Mouse (Mus musculus): ENCODE measurements around the gene Traf3ip1. TPM values are rescaled to one million over a fixed set of nuclear protein-coding genes. Genes with fewer than 3 reads are reported as not detected.

Gene Traf3ip1
- 19.0 TPM for polyA plus RNA-seq (2021)

DNA sequence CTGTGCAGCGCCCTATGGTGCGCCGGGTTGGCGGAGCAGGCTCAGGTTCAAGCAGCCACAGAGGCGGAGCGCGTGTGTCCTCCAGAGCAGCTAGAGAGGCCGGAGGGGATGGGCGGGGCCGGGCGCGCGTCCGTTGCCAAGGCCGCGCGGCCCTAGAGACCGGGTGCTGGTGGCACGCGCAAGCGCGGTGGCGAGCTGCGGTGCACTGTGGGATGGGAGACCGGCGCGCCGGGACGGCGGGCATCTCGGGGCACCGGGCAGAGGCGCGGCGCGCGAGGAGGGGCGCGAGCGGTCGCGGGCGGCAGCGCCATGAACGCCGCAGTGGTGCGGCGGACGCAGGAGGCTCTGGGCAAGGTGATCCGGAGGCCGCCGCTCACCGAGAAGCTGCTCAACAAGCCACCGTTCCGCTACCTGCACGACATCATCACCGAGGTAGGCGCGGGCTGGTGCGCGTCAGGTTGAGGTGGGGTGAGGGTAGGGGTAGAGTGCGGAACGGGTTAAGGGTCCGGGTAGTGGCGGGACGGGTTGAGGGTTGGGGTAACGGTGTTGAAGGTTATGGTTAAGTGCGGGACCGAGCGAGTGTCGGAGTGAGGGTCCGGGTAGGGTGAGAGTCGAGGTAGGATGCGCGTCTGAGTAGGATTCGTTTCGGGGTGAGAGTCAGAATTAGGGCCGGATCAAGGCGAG, at the start of gene Traf3ip1:
TSS of gene Traf3ip1 (plus strand) at position 191 of the 684 bp plus-strand sequence.
- in situ Hi-C loops (cut with MboI; ENCODE audit: low pct_unique_long_range_greater_than_20kb) = no loop called here
- no peak for TF ChIP-seq CTCF (IDR thresholded peaks at IDR 0.05)
- CTCF ChIA-PET = interaction anchor here (2.0 kb wide), 1 partner anchor 11 kb away, joined by 6 read pairs; no protein-coding TSS in a partner anchor
- DNase-seq (ENCODE audit: low read depth, low spot score) (no peak), ATAC-seq (peak; percentile 77)
- POLR2A ChIA-PET = no interaction called here
- H3K27me3 ChIP-seq = no peaks in the 10 kb centered on the region

DNA sequence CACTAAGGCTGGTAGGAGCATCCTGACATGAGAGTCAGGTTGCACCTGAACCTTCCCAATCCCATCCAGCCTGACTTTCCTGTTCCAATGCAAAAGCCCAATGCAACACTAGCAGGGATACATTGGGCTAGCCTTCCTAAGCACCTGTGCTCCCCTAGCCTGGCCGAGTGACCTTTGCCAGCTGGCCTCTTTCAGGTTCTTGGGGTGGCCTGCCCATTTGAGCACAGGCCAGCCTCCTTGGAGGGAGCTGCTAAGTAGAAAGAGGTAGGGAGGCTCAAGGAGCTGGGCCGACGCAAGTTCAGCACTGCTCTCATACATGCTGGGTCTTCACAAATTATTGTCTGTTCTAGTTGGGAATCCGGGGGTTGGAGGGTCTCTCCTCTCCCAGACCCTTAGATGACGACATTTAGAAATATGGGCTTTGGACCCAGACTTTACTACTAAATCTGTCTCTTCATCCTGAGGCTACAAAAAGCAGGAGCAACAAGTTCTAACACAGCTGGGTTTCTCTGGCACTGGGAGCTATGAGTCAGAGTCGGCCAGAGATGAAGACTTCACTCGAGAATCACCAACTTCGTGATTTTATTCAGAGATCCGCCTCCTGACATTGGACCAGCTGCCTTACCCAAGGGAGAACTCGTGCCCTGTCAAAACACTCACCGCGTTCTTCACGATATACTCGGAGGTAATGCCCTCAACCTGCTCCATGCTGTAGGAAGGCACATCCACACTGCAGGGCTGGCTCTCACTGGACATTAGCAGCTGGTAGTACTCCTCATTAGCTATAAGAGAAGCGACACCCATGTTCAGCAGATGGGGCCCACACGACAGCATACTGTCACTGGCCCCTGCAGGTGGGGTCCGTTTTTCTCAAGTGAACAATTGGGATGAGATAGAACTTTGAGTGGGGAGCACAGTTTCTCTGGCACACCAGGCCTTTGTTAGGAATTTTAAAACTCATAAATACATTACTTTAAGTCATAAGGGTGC, 49.3 kb upstream of the Traf3ip1 start:
- in situ Hi-C loops (cut with MboI; ENCODE audit: low pct_unique_long_range_greater_than_20kb) = no loop called here
- CTCF ChIA-PET = interaction anchor here (0.9 to 6.8 kb wide), 4 partner anchors 12 to 98 kb away, joined by 3 to 31 read pairs (median 7); no protein-coding TSS in a partner anchor
- POLR2A ChIA-PET = no interaction called here
- DNase-seq (ENCODE audit: low read depth, low spot score) (no peak), ATAC-seq (no peak)
- no peak for TF ChIP-seq CTCF (IDR thresholded peaks at IDR 0.05)
- H3K27me3 ChIP-seq = no peaks in the 10 kb centered on the region

DNA sequence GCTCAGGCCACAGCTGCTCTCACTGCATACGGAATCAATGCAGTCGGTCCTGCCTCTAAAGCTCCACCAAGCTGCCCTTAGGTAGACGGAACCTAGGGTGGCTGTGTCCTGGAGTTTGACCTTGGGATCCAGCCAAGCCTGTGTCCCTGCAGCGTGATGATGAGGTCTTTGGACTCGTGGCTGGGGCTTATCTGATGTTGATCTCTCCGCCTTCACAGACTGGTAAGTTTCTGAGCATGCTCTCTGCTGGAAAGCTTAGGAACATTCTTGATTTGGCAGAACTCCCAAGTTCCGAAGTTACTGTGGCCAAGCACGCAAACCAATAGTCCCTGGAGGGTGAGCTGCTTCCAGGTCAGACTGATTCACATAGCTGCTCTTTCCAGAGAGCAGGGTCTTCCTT, 48.4 kb upstream of the Traf3ip1 start:
- peak; percentile 41 for ATAC-seq
- DNase-seq (ENCODE audit: low read depth, low spot score) = peak; percentile 92
- POLR2A ChIA-PET = no interaction called here

DNA sequence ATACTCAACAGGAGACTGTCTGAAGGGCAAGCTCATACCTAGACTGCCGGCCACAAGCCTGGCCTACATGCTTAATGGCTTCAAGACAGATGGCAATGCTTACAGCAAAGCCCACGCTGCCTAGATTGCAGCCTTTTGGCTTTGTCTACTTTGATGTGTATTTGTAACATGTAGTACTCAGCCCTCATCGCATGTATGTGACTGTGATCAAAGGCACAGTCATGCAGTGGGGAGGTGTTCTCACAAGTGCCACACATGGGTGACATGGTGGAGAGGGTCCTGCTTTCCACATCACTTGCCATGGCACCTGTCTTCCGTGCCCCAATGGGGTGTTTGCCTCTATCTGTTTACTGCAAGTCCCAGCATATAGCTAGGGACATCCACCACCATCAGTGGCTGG, 47.9 kb upstream of the Traf3ip1 start:
- peak; percentile 17 for ATAC-seq
- DNase-seq (ENCODE audit: low read depth, low spot score) = no peak
- H3K27me3 ChIP-seq = no peaks in the 10 kb centered on the region
- ChIA-PET CTCF (interaction anchor here (0.7 to 6.8 kb wide), 5 partner anchors 10 to 37 kb away, joined by 3 to 31 read pairs (median 5); no protein-coding TSS in a partner anchor), POLR2A (no interaction called here)
- in situ Hi-C loops (cut with MboI; ENCODE audit: low pct_unique_long_range_greater_than_20kb) = no loop called here
- TF ChIP-seq CTCF (IDR thresholded peaks at IDR 0.05) = no peak

More for the DNA sequence above, 48.4 kb upstream of the Traf3ip1 start:
- TF ChIP-seq CTCF (IDR thresholded peaks at IDR 0.05) = no peak
- in situ Hi-C loops (cut with MboI; ENCODE audit: low pct_unique_long_range_greater_than_20kb) = no loop called here
- CTCF ChIA-PET = interaction anchor here (1.7 to 6.8 kb wide), 3 partner anchors 11 to 37 kb away, joined by 3 to 31 read pairs (median 11); no protein-coding TSS in a partner anchor
- H3K27me3 ChIP-seq = no peaks in the 10 kb centered on the region

DNA sequence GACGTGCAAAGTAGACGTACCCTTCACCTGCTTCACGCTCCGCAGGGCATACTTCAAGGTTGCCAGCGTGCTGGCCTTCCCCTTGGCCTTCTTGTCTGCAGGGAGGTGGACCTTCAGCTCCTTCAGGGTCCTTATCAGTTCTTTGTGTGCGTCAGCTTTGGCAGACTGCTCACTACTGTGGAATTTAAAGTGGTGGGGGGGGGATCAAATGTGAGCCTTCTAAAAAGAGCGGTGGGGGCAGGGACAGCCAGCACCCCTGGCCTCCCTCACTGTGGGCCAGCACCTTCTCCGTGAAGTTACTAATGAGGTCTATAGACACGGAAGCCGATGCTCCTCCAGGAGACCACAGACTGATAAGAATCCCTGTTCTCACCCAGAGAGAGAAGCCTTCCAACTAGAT, 45.8 kb upstream of the Traf3ip1 start:
- CTCF ChIA-PET = no interaction called here
- POLR2A ChIA-PET = no interaction called here
- in situ Hi-C loops (cut with MboI; ENCODE audit: low pct_unique_long_range_greater_than_20kb) = no loop called here

DNA sequence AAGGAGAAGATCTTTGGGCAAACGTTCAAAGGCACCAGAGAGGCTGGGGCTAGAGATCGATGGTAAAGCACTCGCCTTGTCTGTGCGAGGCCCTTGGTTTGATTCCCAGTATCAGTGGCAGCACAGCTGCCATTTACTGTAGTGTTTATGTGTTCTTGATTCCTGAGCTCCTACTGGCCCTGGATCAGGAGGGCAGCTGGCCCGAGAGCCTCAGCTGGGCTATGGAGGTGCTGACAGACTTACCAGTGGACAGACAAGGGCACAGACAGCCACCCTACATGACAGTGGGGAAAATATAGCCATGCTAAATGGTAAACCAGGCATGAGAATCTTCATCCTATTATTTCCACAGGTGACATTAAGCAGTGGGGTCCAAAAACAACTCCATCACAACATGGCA, 43.6 kb upstream of the Traf3ip1 start:
- DNase-seq (ENCODE audit: low read depth, low spot score) (no peak), ATAC-seq (no peak)
- POLR2A ChIA-PET = no interaction called here
- CTCF ChIA-PET = interaction anchor here (1.1 kb wide), 1 partner anchor 10 kb away, joined by 4 read pairs; no protein-coding TSS in a partner anchor
- no peaks in the 10 kb centered on the region for H3K27me3 ChIP-seq
- in situ Hi-C loops (cut with MboI; ENCODE audit: low pct_unique_long_range_greater_than_20kb) = no loop called here
- TF ChIP-seq CTCF (IDR thresholded peaks at IDR 0.05) = no peak

More for the DNA sequence above, 45.8 kb upstream of the Traf3ip1 start:
- no peak for DNase-seq (ENCODE audit: low read depth, low spot score)
- ATAC-seq = no peak
- no peaks in the 10 kb centered on the region for H3K27me3 ChIP-seq
- no peak for TF ChIP-seq CTCF (IDR thresholded peaks at IDR 0.05)

DNA sequence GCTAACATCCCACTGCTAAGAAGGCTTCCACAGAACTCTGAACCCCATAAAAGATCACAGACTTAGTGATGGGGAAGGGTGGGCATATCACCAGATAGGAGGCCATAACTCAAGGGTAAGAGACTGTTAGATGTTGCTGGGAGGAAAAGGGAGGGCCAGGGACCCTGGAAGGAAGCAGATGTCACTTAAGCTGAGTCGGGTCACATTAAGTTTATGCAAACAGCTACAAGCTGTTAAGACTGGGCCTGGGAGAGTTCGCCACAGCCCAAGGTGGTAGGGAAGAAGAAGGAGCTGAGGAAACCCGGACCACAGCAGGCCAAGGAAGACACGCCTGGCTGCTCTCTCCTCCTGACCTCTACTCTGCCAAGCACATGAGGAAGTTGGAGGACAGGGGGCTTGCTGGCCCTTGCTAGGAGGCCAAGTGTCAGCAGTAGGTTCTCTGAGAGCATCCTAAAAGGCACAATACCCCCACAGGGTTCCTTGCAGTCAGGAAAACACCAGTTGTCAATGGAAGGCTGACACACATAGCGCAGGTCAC, 42.8 kb upstream of the Traf3ip1 start:
- CTCF ChIA-PET = interaction anchor here (1.1 kb wide), 1 partner anchor 9 kb away, joined by 4 read pairs; no protein-coding TSS in a partner anchor
- TF ChIP-seq CTCF (IDR thresholded peaks at IDR 0.05) = no peak
- POLR2A ChIA-PET = no interaction called here
- in situ Hi-C loops (cut with MboI; ENCODE audit: low pct_unique_long_range_greater_than_20kb) = no loop called here
- no peak for DNase-seq (ENCODE audit: low read depth, low spot score)
- no peak for ATAC-seq
- no peaks in the 10 kb centered on the region for H3K27me3 ChIP-seq

DNA sequence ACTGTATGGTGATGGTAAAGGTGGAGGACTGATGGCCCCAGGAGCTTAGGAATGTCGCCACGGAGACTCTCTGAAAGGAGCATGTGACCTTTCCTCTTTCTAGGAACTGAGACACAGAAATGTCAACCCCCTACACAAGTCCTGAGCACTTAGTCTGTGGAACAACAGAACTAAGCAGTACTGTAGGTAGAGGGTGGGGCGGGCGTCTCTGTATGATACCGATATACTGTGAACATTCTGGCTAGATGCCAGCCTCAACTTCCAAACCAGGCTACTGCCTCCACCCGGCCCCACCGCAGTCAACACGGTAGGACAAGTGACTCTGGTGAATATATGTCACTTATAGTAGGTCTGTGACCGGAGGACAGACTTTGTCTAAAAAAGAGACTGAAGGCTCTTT, 40.5 kb upstream of the Traf3ip1 start:
- CTCF ChIA-PET = no interaction called here
- DNase-seq (ENCODE audit: low read depth, low spot score) = no peak
- in situ Hi-C loops (cut with MboI; ENCODE audit: low pct_unique_long_range_greater_than_20kb) = no loop called here
- H3K27me3 ChIP-seq = no peaks in the 10 kb centered on the region
- POLR2A ChIA-PET = interaction anchor here (0.7 kb wide), 1 partner anchor 10 kb away, joined by 3 read pairs; no protein-coding TSS in a partner anchor
- no peak for ATAC-seq
- no peak for TF ChIP-seq CTCF (IDR thresholded peaks at IDR 0.05)

DNA sequence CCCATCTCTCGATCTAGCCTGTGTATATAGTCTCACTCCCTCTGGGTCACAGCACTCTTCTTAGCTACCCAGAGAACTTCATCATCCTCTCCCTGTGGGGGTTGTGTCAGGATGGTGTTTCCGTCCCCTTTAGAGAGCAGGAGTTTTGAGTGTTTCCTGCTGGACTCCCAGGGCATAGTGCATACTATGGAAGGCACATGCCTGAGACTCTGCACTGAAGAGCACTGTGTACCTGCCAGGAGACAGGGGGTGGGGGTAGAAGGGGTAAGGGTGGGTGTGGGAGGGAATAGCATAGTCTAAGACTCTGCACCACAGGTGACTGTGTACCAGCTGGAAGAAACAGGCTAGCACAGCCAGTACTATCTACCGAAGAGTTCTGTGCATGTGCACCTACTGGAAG, 40.1 kb upstream of the Traf3ip1 start:
- H3K27me3 ChIP-seq = no peaks in the 10 kb centered on the region
- ChIA-PET CTCF (no interaction called here), POLR2A (no interaction called here)
- TF ChIP-seq CTCF (IDR thresholded peaks at IDR 0.05) = no peak
- no peak for DNase-seq (ENCODE audit: low read depth, low spot score)
- ATAC-seq = no peak
- in situ Hi-C loops (cut with MboI; ENCODE audit: low pct_unique_long_range_greater_than_20kb) = no loop called here

DNA sequence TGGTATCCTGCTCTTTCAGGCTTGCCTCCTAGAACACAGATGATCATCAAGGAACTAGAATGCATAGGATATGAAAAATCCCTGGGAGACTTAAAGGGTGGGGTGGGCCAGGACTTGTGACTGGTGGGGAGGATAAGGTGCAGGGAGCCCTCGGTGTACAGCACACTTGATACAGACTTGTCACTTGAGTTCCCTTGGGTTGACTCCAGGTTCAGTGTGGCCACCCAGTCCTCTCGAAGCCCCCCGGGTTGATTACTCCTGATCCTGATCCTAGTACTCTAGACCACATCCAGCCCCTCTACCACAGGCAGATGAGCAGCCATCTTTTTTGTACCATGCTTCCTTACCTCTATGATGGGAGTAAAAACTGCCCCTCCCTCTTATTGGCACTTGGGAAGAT, 39.5 kb upstream of the Traf3ip1 start:
- DNase-seq (ENCODE audit: low read depth, low spot score) (no peak), ATAC-seq (no peak)
- TF ChIP-seq CTCF (IDR thresholded peaks at IDR 0.05) = no peak
- ChIA-PET CTCF (interaction anchor here (4.4 kb wide), 1 partner anchor 11 kb away, joined by 31 read pairs; no protein-coding TSS in a partner anchor), POLR2A (no interaction called here)
- in situ Hi-C loops (cut with MboI; ENCODE audit: low pct_unique_long_range_greater_than_20kb) = no loop called here
- no peaks in the 10 kb centered on the region for H3K27me3 ChIP-seq
